Mouse (Mus musculus) erythroblast, embryonic 14.5 days (primary cell): ENCODE measurements around the gene Gpr62. TPM values are rescaled to one million over a fixed set of nuclear protein-coding genes. Genes with fewer than 3 reads are reported as not detected.
A peak's percentile ranks its signal among the peaks of the same experiment; 100 is the strongest.

Source experiments
- H3K27me3 ChIP-seq: 2 replicates; pipeline ENCODE4 v1.6.1; 2012; ENCODE audit warnings: inconsistent platforms; ENCODE audit not compliant: control insufficient read depth
- H3K36me3 ChIP-seq: 2 replicates; pipeline ENCODE4 v1.6.1; 2012; ENCODE audit warnings: mild to moderate bottlenecking, inconsistent platforms; ENCODE audit not compliant: control insufficient read depth
- H3K4me1 ChIP-seq: 2 replicates; pipeline ENCODE4 v1.6.1; 2012; ENCODE audit warnings: inconsistent platforms; ENCODE audit not compliant: control insufficient read depth
- H3K4me3 ChIP-seq: replicated peaks from 2 replicates; pipeline ENCODE3; 2012; ENCODE audit warnings: moderate library complexity, mild to moderate bottlenecking, inconsistent platforms
- H3K9me3 ChIP-seq: 2 replicates; pipeline ENCODE4 v1.6.1; 2012; ENCODE audit warnings: low read length, inconsistent platforms, mixed read lengths; ENCODE audit not compliant: control insufficient read depth
- GATA1 ChIP-seq: IDR thresholded peaks from 2 replicates; pipeline ENCODE4 v1.6.1; 2012; ENCODE audit warnings: low read length, inconsistent platforms, mixed read lengths
- TAL1 ChIP-seq: IDR thresholded peaks from 3 replicates; pipeline ENCODE4 v1.6.1; 2012; ENCODE audit warnings: low read length, inconsistent platforms, mixed read lengths
- polyA plus RNA-seq: library from polyadenylated mRNA; stranded (reverse); fragments of >175 nt; gene quantifications from 2 replicates; pipeline ENCODE4 v1.2.3, GENCODE M21; 2012

Gpr62 gene
- polyA plus RNA-seq, 1 experiment: not detected

- Histone ChIP-seq H3K4me3 (no peak overlapping the region), H3K9me3 (no peaks in the 10 kb centered on the region; the same call in 1 of the 2 replicates), H3K36me3 (no peaks in the 10 kb centered on the region; the same call in 1 of the 2 replicates), H3K27me3 (peaks cover 30% of the 10 kb centered on the region), H3K4me1 (peaks cover 5% of the 10 kb centered on the region)
- no peak for TF ChIP-seq TAL1
- no peak for TF ChIP-seq GATA1
Observed at GRCm38 (mm10) chr9:106461026-106461415, 4.7 kb downstream of the Gpr62 start.

DNA sequence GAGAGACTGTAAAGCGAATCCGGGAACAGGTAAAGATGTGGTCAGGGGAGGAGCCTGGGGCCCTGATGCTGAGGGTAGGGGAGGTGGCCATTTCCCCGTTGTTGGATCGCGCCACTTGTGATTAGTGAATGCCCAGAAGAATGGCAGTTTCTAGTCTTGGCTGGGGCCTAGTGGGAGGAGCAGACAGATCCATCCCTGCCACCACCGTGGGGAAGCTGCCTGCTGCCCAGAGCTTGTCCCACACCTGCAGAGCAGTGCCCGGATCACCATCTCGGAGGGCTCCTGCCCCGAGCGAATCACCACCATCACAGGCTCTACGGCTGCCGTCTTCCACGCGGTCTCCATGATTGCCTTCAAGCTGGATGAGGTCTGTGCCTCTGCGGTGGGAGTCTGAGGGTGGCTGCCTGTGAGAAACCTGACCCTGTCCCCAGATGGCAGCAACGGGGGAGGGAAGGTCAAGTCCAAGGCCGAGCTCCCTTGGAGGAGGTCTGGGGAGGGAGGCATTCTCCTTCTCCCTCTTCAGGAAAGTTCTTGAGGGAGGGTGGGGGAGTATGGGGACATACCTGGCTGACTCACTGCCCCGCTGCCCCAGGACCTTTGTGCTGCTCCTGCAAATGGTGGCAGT, 5.2 kb downstream of the Gpr62 start:
- H3K4me1 ChIP-seq: peaks cover 5% of the 10 kb centered on the region
- TF ChIP-seq TAL1 (no peak), GATA1 (no peak)
- H3K36me3 ChIP-seq: no peaks in the 10 kb centered on the region; the same call in 1 of the 2 replicates
- H3K4me3 ChIP-seq: no peak overlapping the region
- peaks cover 25% of the 10 kb centered on the region for H3K27me3 ChIP-seq
- no peaks in the 10 kb centered on the region; the same call in 1 of the 2 replicates for H3K9me3 ChIP-seq

- Histone ChIP-seq H3K4me1 (peaks cover 5% of the 10 kb centered on the region), H3K27me3 (peaks cover 24% of the 10 kb centered on the region)
- TF ChIP-seq GATA1: no peak
- TF ChIP-seq TAL1: no peak
Observed at GRCm38 (mm10) chr9:106459946-106460345, 5.8 kb downstream of the Gpr62 start.

DNA sequence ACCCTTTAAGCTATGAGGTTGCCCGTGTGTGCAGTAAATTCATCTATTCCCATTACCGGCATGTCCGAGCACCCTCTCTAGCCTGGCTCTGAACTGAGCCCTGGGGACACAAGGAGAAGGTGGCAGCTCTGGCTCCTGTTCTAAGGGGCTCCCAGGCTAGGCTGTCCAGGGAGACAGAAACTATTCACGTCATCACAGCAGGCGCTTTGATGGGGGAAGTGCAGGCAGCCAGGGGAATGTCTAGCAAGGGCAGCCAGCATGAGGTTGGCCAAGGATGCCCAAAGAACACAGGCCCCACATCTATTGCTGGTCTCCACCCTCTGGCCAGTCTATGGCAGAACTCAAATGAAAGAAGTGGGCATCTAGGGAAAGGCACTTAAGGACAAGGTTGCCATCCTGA, 7.8 kb downstream of the Gpr62 start:
- Histone ChIP-seq H3K36me3 (no peaks in the 10 kb centered on the region; the same call in 1 of the 2 replicates), H3K4me1 (peaks cover 20% of the 10 kb centered on the region), H3K4me3 (no peak overlapping the region), H3K9me3 (no peaks in the 10 kb centered on the region), H3K27me3 (peaks cover 24% of the 10 kb centered on the region)
- TF ChIP-seq GATA1 (no peak), TAL1 (no peak)

More at GRCm38 (mm10) chr9:106459946-106460345, 5.8 kb downstream of the Gpr62 start:
- Histone ChIP-seq H3K36me3 (no peaks in the 10 kb centered on the region; the same call in 1 of the 2 replicates), H3K4me3 (no peak overlapping the region), H3K9me3 (no peaks in the 10 kb centered on the region)

DNA sequence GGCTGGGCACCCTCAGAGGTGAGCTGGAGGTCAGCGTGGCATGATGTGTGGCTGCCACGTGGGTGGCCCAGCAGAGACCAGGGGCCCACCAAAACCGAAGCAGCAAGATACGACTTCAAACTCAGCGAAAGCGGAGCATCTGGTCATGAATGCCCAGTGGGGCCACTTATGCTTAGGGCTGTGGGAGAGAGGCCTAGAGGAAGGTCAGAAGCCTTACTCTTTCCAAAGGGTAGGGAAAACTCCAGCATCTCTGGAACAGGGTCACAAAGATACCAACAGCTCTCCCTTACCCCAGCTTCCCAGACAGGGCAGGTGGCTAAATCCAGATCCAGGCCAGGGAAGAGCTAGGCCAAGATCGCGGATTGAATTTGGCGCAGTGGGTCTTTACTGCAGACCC, 8.6 kb downstream of the Gpr62 start:
- peaks cover 24% of the 10 kb centered on the region for H3K4me1 ChIP-seq
- H3K36me3 ChIP-seq: no peaks in the 10 kb centered on the region; the same call in 1 of the 2 replicates
- H3K4me3 ChIP-seq: no peak overlapping the region
- peaks cover 31% of the 10 kb centered on the region for H3K27me3 ChIP-seq
- TF ChIP-seq TAL1: no peak
- no peak for TF ChIP-seq GATA1
- no peaks in the 10 kb centered on the region for H3K9me3 ChIP-seq

DNA sequence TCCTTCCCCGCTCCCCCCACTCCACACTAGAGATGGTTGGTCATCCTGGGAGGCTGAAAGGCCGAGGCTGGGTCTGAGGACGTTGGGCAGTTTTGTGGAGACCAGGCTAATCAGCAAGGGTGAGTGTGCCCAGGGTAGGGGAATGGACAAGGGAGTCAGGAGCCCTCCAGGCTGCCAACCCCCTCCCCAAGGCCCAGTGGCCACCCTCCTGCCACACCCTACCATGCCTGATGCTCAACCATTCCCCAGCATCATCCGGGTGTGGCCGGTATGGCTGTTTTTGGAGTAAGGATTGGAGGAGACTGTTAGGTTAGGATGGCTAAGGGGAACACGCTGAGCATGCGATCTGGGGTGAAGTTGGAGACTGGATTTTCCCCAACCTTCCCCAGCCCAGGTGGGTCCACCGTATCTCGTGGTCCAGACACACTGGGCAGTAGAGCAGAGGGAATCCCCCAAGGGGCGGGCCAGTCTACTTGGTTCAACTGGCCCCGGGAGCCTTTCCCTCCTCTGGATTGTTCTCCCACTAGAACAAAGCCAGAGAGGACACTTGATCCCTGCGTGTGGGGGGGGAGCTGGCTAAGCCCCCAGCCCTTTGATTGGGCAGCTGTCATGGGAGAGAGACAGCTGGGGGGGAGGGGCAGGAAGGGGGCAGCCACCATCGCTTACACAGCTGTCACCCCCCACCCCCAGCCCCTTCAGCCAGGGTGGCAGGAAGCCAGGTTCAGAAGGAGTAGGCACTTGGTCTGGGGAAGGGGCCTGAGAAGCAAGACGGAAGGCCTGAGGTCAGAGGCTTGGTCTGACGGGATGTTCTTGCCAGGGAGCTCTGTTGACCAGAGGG, 9.2 kb downstream of the Gpr62 start:
- Histone ChIP-seq H3K4me3 (no peak overlapping the region), H3K27me3 (peaks cover 37% of the 10 kb centered on the region), H3K4me1 (peaks cover 24% of the 10 kb centered on the region)

DNA sequence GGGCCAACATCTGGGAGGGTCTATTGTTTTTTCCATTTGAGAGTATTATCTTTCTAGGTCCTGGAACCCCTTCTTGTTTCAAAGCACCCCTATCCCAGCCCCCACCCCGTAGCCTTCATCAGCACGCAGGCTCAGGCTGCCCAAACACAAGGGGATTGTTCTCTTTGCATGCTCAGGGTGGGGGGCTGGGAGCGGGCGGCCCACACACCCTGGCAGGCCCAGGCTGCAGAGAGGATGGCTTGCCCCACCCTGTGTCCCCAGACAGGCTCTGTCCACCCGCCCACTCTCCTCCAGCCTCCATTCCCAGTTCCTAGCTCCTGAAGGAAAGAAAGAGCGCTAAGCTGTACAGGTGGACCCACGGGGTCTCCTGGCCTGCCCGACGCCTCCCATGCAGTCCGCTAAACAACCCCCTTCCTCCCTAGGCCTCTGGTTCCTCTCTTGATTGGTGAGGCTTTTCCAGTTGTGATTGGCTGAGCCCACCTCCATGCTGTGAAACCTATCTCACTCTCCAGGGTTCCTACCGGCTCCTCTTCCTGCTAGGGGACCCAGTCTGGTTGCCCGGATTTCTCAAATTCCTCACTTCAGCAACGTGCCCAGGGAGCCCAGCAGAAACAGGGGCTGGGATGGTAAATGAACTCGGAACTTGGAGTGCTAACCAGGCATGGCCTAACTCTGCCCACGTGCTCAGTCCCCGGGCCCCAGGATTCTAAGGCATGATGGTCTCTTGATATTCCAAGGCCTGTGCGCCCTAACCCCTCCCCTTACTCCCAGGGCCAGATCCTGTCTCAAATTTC, 10.7 kb downstream of the Gpr62 start:
- TF ChIP-seq TAL1 (no peak), GATA1 (no peak)
- H3K27me3 ChIP-seq: peaks cover 46% of the 10 kb centered on the region
- H3K4me3 ChIP-seq: no peak overlapping the region
- H3K4me1 ChIP-seq: peaks cover 24% of the 10 kb centered on the region
- no peaks in the 10 kb centered on the region for H3K36me3 ChIP-seq
- no peaks in the 10 kb centered on the region for H3K9me3 ChIP-seq

More for the DNA sequence above, 9.2 kb downstream of the Gpr62 start:
- H3K9me3 ChIP-seq: no peaks in the 10 kb centered on the region
- TF ChIP-seq GATA1 (no peak), TAL1 (no peak)
- no peaks in the 10 kb centered on the region for H3K36me3 ChIP-seq

- Histone ChIP-seq H3K9me3 (no peaks in the 10 kb centered on the region), H3K27me3 (peaks cover 46% of the 10 kb centered on the region), H3K4me1 (peaks cover 24% of the 10 kb centered on the region), H3K36me3 (no peaks in the 10 kb centered on the region), H3K4me3 (peak overlapping the region; percentile 57)
- TF ChIP-seq TAL1: no peak
- no peak for TF ChIP-seq GATA1
Observed at GRCm38 (mm10) chr9:106454071-106454761, 11.5 kb downstream of the Gpr62 start.
